Mouse (Mus musculus): Measurements from ENCODE around the gene Cd36.
"Not testable (repeated sequence)": the region's sequence is repeated elsewhere in the genome, so short reads cannot be mapped to it uniquely, and the experiment has no call there.

Gene Cd36

DNA sequence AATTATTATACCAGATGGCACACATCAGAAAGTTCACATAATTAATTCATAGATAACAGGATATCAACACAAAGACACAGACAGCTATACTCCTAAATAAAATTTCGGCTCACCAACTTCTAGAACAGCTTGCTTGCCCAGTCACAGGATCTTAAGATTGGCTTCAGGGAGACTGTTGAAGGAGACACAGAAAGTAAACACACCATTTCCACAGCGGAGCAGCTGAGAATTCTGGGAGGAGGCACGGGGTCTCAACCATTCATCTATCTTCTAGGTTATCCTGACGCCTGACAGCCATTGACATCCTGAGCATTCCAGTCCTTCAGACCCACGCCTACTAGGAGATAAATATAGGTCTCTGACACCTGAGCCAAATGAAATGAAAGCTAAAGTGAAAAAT lies at the start of gene Cd36:
Gene Cd36, minus strand, starts transcription at position 204 of the 400 bp plus-strand sequence.
- no peak for DNase-seq (ENCODE audit: low spot score)

GRCm38 (mm10) chr5:17934501-17934900 lies 45.9 kb upstream of the Cd36 start:
- DNase-seq (ENCODE audit: low spot score): no peak

- not testable (repeated sequence) for DNase-seq (ENCODE audit: low spot score)
Measured at GRCm38 (mm10) chr5:17931588-17931987, 43.0 kb upstream of the Cd36 start.

DNA sequence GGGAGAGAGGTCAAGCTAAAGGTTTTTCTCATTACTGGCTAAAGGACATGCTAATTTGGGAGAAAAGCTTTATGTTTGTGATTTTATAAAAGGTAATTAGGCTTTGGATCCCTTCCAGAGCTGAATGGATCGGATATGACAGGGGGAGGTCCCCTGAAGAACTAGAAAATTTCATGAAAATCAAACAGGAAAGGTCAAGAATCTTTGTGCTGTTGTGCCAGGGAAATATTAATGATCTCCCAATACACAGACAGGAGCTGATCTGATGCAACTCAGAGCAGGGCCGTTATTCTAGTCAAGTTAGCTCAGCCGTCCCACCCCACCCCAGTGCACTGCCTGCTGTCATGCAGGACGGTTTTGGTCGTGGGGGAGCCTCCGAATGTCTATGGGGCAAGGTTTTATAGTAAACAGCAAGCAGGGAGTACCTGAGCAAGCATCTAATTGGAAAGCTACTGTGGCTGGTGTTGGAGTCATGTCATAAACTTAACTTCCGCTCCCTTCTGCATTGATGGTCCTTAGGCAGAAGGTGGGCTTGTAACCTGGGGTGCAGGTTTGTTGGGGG lies 40.5 kb upstream of the Cd36 start:
- DNase-seq (ENCODE audit: low spot score): no peak

DNA sequence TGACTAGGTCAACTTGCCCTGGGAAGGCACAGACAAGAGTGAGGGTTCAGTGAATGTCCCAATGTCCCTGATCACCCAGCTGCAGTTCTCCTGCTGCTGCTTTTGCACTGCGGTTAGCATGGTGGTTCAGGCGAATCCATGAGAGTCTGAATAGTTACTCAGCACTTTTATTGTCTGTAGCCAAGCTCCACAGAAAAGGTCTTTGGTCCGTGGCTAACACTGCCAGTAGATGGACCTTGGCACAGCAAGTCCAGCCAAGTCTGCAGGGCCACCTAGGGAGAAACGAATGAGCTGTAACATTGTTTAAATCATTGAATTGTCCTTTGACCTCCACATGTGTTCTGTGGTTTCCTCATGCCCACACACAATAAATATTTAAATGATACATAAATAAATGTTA lies 39.9 kb upstream of the Cd36 start:
- no peak for DNase-seq (ENCODE audit: low spot score)

GRCm38 (mm10) chr5:17924085-17924518 lies 35.5 kb upstream of the Cd36 start:
- no peak for DNase-seq (ENCODE audit: low spot score)

DNA sequence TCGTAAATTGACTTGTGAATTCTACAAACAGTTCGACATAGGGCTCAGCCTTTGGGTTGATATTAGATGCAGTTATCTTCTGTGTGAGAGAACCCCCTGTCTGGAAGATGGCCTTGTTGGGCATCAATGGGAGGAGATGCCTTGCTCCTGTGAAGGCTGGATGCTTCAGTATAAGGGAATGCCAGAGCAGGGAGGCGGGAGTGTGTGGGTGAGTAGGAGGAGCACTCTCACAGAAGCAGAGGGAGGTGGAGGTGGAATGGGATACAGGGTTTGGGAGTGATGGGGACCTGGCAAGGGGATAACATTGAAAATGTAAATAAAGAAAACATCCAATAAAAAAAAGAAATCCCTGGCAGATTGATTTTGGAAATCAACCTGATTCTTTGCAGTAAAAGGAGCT lies 35.0 kb upstream of the Cd36 start:
- DNase-seq (ENCODE audit: low spot score): no peak

DNA sequence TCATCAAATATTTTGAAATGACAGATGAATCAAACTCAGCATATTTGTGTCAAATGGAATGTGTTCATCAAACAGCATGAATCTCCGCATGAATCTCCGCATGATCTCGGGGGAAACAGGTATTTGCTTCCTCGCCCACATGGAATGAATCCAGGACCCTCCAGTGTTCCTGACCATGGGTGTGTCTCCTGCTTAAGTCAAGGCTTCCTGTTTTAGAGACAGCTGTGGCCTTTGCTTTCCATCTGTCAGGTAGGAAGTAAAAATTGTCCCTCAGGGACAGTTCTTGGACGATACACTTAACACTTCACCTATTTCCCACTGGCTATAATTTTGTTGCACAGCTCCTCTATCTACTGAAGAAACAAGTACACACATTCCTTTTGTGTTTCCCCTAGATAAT lies 30.4 kb upstream of the Cd36 start:
- no peak for DNase-seq (ENCODE audit: low spot score)

DNA sequence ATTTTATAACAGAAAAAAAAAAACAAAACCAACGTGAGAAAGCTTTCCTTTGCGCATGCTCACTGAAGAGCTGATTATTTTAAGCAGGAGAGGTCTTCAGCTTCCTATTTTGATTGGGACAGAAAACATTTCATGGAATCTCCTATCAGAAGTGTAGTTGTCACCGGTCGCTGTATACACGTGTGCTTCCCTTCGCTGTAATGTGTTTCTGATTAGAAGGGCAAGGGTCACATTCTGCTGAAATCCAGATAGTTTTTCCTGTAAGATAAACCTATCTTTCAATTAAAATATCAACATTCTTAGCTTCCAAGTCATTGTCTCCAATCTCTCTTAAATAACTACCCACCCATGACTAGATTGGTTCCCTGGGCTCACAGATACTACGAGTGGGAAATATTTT lies 16.2 kb upstream of the Cd36 start:
- no peak for DNase-seq (ENCODE audit: low spot score)

DNA sequence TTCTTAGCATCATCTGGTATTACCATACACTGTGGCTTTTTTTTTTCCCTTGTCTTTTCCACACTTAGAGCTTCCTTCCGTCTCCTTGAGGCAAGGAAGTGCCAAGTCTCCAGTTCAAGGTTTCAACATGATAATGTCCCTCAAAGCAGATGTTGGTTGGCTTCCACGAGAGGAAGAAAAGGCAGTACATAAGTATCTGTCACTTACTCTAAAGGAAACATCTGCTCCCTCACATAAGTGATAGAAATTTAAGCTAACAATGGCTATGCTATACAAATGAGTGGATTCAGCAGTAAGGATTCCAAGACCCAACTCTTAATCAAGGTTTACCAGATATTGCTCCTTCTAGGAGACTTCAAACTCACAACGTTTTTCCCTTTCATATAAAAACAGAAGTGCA lies 10.3 kb upstream of the Cd36 start:
- no peak for DNase-seq (ENCODE audit: low spot score)

- not testable (repeated sequence) for DNase-seq (ENCODE audit: low spot score)
Measured at GRCm38 (mm10) chr5:17897641-17898040, 9.0 kb upstream of the Cd36 start.

- no peak for DNase-seq (ENCODE audit: low spot score)
Measured at GRCm38 (mm10) chr5:17893577-17894172, 5.1 kb upstream of the Cd36 start.

DNA sequence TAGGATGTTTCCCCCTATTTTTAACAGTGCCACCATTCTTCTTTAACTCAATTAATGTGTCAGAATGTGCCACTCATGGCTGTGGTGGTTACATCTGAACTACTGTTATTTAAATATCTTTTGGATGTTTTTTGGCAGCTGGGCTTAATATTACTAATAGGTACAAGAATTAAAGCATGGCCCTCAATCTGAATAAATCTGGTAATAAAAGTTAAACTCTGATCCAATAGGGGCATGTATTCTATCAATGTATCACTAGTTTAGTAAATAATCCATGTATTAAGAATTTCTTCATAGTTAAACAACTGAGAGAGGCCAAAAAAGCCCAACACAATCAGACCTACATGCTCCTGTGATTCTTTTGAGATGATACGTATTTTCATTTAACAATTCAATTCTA lies 690 bp upstream of the Cd36 start:
- no peak for DNase-seq (ENCODE audit: low spot score)

DNA sequence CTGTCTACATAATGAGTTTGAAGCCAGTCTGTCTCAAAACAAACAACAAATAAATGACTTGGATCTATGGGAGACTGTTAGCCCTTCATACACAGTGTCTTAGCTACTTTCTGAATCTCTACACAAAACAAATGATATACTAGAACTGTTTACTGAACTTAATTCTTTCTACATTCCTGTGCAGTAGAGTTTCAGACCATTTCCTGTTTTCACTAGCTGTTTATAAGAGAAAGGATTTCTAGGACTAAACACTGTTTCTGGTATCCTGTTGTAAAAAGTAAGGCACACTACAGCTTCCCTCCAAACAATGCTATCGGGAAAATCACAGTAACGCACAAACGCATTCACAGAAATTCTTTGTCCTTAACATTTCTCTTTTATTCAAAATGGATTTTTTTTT lies 2.2 kb downstream of the Cd36 start:
- DNase-seq (ENCODE audit: low spot score): no peak

DNA sequence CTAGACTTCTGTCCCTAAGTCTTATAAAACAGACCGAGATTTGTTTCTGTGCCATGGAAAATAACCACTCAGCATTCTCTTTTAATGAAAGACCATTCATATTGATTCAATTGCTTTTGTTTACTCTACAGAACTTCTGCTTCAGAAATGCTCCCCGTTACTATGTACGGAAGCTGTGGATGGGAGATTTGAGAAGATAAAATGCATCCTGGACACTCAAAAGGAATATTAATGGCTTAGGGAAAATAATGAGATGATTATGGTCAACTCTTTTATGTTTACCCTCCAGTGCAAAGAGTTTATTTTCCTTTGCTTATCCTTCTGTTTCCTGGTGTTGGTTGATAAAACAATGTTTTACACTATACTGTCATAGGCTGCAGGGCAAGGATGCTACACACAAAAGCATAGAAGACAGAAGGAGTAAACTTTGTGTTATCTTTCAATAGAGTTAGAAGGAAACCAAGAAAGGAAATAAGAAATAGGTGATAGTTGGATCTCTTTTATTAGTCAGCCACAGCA lies 5.2 kb downstream of the Cd36 start:
- DNase-seq (ENCODE audit: low spot score): no peak

- no peak for DNase-seq (ENCODE audit: low spot score)
Measured at GRCm38 (mm10) chr5:17881542-17881896, 7.1 kb downstream of the Cd36 start.

DNA sequence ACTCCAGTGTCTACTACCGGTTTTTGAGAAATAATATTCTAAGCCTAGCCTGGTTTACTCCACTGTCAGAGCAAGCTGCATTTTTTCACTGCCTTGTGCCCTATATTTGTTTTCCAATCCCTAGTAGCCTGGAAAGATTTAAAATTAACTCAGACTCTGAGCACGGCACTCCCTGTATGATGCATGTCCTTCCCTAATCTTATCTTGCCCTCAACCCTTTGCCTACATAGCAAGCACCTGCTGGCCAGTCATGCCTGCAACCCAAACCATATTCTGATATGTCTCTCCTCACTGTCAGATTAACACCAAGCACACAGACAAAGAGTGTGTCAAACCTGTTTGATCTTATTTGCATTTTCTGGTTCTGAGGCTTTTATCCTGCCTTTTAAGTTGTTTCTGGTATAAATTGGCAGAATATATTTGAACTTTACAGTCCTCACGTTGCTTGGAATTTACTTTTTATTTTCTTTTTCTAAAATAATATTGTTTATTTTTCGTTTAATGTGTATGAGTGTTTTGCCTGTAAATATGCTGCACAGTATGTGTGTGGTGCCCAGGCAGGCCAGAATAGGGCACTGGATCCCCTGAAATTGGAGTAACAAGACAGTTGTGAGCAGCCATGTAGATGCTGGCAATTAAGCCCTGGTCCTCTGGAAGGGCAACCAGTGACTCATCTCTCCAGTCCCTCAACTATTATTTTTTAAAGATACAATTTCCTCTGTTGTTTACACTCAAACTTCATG lies 7.6 kb downstream of the Cd36 start:
- no peak for DNase-seq (ENCODE audit: low spot score)

- no peak for DNase-seq (ENCODE audit: low spot score)
Measured at GRCm38 (mm10) chr5:17879924-17880323, 8.7 kb downstream of the Cd36 start.

- no peak for DNase-seq (ENCODE audit: low spot score)
Measured at GRCm38 (mm10) chr5:17877044-17877443, 11.6 kb downstream of the Cd36 start.

DNA sequence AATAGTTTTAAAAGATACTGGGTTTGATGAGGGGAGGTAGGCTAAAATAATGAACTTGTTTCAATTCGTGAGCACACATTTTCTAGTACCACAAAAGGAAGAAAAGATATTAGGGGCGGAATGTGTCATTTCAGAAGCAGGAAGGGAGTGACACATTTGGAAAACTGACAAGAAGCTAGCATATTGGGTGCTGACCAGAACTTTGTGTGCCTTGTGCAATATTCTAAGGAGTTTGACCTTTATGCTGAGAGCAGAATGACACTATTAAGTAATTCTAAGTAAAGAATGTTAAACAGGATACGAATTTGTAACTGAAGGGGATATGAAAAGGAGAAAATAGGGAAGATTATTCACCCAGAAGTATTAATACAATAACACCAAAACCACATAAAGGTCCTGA lies 12.0 kb downstream of the Cd36 start:
- DNase-seq (ENCODE audit: low spot score): no peak

DNA sequence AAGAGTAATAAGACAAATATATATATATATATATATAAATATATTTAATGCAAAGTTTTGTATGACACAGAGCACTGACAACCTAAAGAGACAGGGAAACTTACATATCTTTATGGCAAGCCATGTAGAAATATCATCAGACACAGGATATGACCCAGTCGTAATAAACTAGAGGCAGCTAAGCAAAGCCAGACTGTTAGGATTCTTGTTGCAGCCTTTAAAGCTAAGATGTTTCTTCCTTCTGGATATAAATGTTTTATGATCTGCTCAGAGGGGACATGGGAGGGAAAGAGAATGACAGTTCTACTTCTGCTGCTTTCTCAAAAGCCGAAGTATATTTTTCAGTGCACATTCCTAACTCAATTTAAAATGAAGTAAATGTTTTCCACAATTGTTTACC lies 14.3 kb downstream of the Cd36 start:
- no peak for DNase-seq (ENCODE audit: low spot score)

DNA sequence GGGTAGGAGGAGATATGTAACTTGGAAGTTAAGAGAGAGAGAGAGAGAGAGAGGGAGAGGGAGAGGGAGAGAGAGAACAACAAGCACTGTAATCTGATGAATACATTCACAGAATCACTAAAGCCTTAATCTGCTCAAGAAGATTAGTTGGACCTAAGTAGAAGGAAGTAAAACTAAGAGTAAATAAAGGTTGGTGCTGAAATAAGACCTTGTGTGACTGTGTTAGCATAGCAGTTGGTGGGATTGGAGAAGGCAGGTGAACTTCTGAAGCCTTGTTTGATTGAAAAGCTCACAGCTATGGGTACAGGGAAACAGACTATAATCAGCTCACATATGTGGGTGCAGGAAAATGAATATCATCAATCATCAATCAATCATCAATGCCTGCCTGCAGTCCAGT lies 23.2 kb downstream of the Cd36 start:
- no peak for DNase-seq (ENCODE audit: low spot score)

DNA sequence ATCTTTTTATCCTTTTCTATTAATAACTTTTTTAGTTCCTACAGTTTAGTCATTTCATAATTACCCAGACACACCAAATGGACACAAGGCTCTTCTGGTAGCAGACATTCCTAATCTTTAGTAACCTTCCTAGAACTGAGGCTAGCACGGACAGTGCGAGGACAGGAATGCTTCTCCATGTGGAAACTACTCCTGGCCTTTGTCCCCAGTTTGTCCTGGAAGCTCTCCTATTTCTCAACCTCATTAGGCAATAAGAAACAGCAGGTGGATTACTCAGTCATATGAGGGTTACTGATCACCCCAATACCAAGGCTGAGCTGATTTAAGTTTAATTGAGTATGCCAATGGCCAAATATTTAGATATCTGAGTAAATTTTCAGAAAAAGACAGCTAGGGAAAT lies 25.5 kb downstream of the Cd36 start:
- no peak for DNase-seq (ENCODE audit: low spot score)

- no peak for DNase-seq (ENCODE audit: low spot score)
Measured at GRCm38 (mm10) chr5:17858399-17858798, 30.2 kb downstream of the Cd36 start.
